In genomic region chr10:127261706-127262547, GRCm38 (mm10) we compare ENCODE assay signal across 10 mouse cellular contexts. TPM values are rescaled to one million over a fixed set of nuclear protein-coding genes. Genes with fewer than 3 reads are reported as not detected.
DNase-seq lines count a peak whose midpoint lies in the region; ATAC-seq lines count a peak whose summit lies in the region.
"Had no signal": no experiment of that assay in that cellular context is flagged by ENCODE, and none has a peak within 500 bp of the region (broad histone marks: within the 10 kb centered on the region; RNA-seq: fewer than 3 reads in every experiment).

No protein-coding gene starts in this region.

- H3K9me3 ChIP-seq in lung, embryonic 15.5 days = no peaks in the 10 kb centered on the region
- no peaks in the 10 kb centered on the region for H3K9me3 ChIP-seq in embryonic facial prominence, embryonic 12.5 days
- H3K9me3 ChIP-seq in limb, embryonic 11.5 days (ENCODE audit: control insufficient read depth, low read length) = no peaks in the 10 kb centered on the region
- no peaks in the 10 kb centered on the region for H3K9me3 ChIP-seq in stomach, embryonic 15.5 days

- no peak overlapping the region for H3K27ac ChIP-seq in lung, embryonic 15.5 days
- H3K27ac ChIP-seq in embryonic facial prominence, embryonic 12.5 days = no peak overlapping the region
- H3K27ac ChIP-seq in limb, embryonic 11.5 days (replicated peaks; ENCODE audit: low read depth, low read length) = no peak overlapping the region
- no peak overlapping the region for H3K27ac ChIP-seq in stomach, embryonic 15.5 days

- 63% methylated on average over 15 of the region's 15 CpGs for WGBS in lung, embryonic 15.5 days
- 63% methylated on average over 15 of the region's 15 CpGs for WGBS in embryonic facial prominence, embryonic 12.5 days
- 68% methylated on average over 15 of the region's 15 CpGs for WGBS in limb, embryonic 11.5 days
- 69% methylated on average over 15 of the region's 15 CpGs for WGBS in stomach, embryonic 15.5 days

- 0 out of 2 replicates have a peak overlapping the region, but pooled peaks have one; percentile 43 for H3K4me3 ChIP-seq in lung, embryonic 15.5 days
- peak overlapping the region; percentile 47 for H3K4me3 ChIP-seq in embryonic facial prominence, embryonic 12.5 days
- H3K4me3 ChIP-seq in limb, embryonic 11.5 days (ENCODE audit: low read depth, low read length) = peak overlapping the region; percentile 43
- H3K4me3 ChIP-seq in stomach, embryonic 15.5 days (replicated peaks) = peak overlapping the region; percentile 48

- H3K4me2 ChIP-seq in lung, embryonic 15.5 days = peak overlapping the region; percentile 81; the same call in 1 of the 2 replicates
- H3K4me2 ChIP-seq in embryonic facial prominence, embryonic 12.5 days (replicated peaks) = peak overlapping the region; percentile 90
- H3K4me2 ChIP-seq in limb, embryonic 11.5 days (ENCODE audit: low read depth, severe bottlenecking) = peak overlapping the region; percentile 86
- peak overlapping the region; percentile 92 for H3K4me2 ChIP-seq in stomach, embryonic 15.5 days

- no peak for DNase-seq in lung, postnatal 4 days
- DNase-seq in limb, embryonic 11.5 days (ENCODE audit: low spot score) = no peak
- no peak for DNase-seq in lung, postnatal 10 days
- DNase-seq in Muller cell, postnatal 12 days (ENCODE audit: inconsistent ontology term) = no peak
- no peak for DNase-seq in heart, postnatal 25 days (ENCODE audit: low spot score)
- DNase-seq: heart, postnatal 14 days; lung, postnatal 36 days had no signal

- no peak for ATAC-seq in lung, embryonic 15.5 days (ENCODE audit: borderline replicate concordance, extremely low read depth, low FRiP score, low TSS enrichment)
- ATAC-seq in embryonic facial prominence, embryonic 12.5 days (ENCODE audit: insufficient number of reproducible peaks, insufficient read depth, low FRiP score, low TSS enrichment) = no peak
- no peak for ATAC-seq in limb, embryonic 11.5 days (ENCODE audit: insufficient number of reproducible peaks, low FRiP score, low TSS enrichment, low read depth)
- ATAC-seq in stomach, embryonic 15.5 days (ENCODE audit: insufficient read depth, low FRiP score, low read depth) = no peak

- H3K27me3 ChIP-seq in lung, embryonic 15.5 days = peaks cover 39% of the 10 kb centered on the region
- peaks cover 36% of the 10 kb centered on the region for H3K27me3 ChIP-seq in embryonic facial prominence, embryonic 12.5 days
- peaks cover 17% of the 10 kb centered on the region; the same call in 1 of the 2 replicates for H3K27me3 ChIP-seq in limb, embryonic 11.5 days (ENCODE audit: control insufficient read depth, insufficient read depth, low read length)
- H3K27me3 ChIP-seq in stomach, embryonic 15.5 days (replicated peaks) = peaks cover 19% of the 10 kb centered on the region

- H3K9ac ChIP-seq in lung, embryonic 15.5 days = no peak overlapping the region
- peak overlapping the region; percentile 52 for H3K9ac ChIP-seq in embryonic facial prominence, embryonic 12.5 days
- H3K9ac ChIP-seq in limb, embryonic 11.5 days (ENCODE audit: low read length) = peak overlapping the region; percentile 1; the same call in 1 of the 2 replicates
- H3K9ac ChIP-seq in stomach, embryonic 15.5 days = no peak overlapping the region

- peaks cover 9% of the 10 kb centered on the region for H3K4me1 ChIP-seq in lung, embryonic 15.5 days
- H3K4me1 ChIP-seq in embryonic facial prominence, embryonic 12.5 days = peaks cover 17% of the 10 kb centered on the region
- H3K4me1 ChIP-seq in limb, embryonic 11.5 days (ENCODE audit: control insufficient read depth, insufficient read depth, low read length) = peaks cover 4% of the 10 kb centered on the region
- peaks cover 7% of the 10 kb centered on the region for H3K4me1 ChIP-seq in stomach, embryonic 15.5 days

- no peaks in the 10 kb centered on the region for H3K36me3 ChIP-seq in lung, embryonic 15.5 days
- H3K36me3 ChIP-seq in embryonic facial prominence, embryonic 12.5 days = no peaks in the 10 kb centered on the region
- no peaks in the 10 kb centered on the region for H3K36me3 ChIP-seq in limb, embryonic 11.5 days (ENCODE audit: control insufficient read depth, insufficient read depth, low read length)
- no peaks in the 10 kb centered on the region for H3K36me3 ChIP-seq in stomach, embryonic 15.5 days

- intact Hi-C loops in heart, postnatal 25 days (cut with DNase I) = no loop called here

RNA-seq across cellular contexts. Expression of gene Kif5a, which starts 1.2 kb away (rescaled TPM):
- polyA plus RNA-seq in lung, embryonic 15.5 days (2015; fragmentation: Nextera tagmentation; extraction: Ambion mirVana) = 0.70 and 1.3 TPM in 2 replicates
- 13.5 and 16.8 TPM in 2 replicates for polyA plus RNA-seq in embryonic facial prominence, embryonic 12.5 days (2016; fragmentation: Nextera tagmentation; extraction: Ambion mirVana)
- 2.1 and 3.8 TPM in 2 replicates for polyA plus RNA-seq in limb, embryonic 11.5 days (2014; fragmentation: Nextera tagmentation; extraction: Ambion mirVana)
- polyA plus RNA-seq in stomach, embryonic 15.5 days (2015; fragmentation: Nextera tagmentation; extraction: Ambion mirVana) = 5.6 and 6.2 TPM in 2 replicates
- under 1 TPM; 0.45 to 0.49 TPM for total RNA-seq in heart, postnatal 25 days (2021)

RNA-seq across cellular contexts. Expression of gene Dctn2, which starts 4.2 kb away (rescaled TPM):
- 184 and 189 TPM in 2 replicates for polyA plus RNA-seq in lung, embryonic 15.5 days (2015; fragmentation: Nextera tagmentation; extraction: Ambion mirVana)
- polyA plus RNA-seq in embryonic facial prominence, embryonic 12.5 days (2016; fragmentation: Nextera tagmentation; extraction: Ambion mirVana) = 199 and 213 TPM in 2 replicates
- polyA plus RNA-seq in limb, embryonic 11.5 days (2014; fragmentation: Nextera tagmentation; extraction: Ambion mirVana) = 160 and 170 TPM in 2 replicates
- polyA plus RNA-seq in stomach, embryonic 15.5 days (2015; fragmentation: Nextera tagmentation; extraction: Ambion mirVana) = 161 and 169 TPM in 2 replicates
- total RNA-seq in heart, postnatal 25 days (2021) = 100 to 1,000 TPM; 136 to 142 TPM

RNA-seq across cellular contexts. Expression of gene Mbd6, which starts 26.9 kb away (rescaled TPM):
- polyA plus RNA-seq in lung, embryonic 15.5 days (2015; fragmentation: Nextera tagmentation; extraction: Ambion mirVana) = 13.3 and 18.8 TPM in 2 replicates
- 17.2 and 23.3 TPM in 2 replicates for polyA plus RNA-seq in embryonic facial prominence, embryonic 12.5 days (2016; fragmentation: Nextera tagmentation; extraction: Ambion mirVana)
- polyA plus RNA-seq in limb, embryonic 11.5 days (2014; fragmentation: Nextera tagmentation; extraction: Ambion mirVana) = 17.0 and 17.2 TPM in 2 replicates
- 18.6 and 19.4 TPM in 2 replicates for polyA plus RNA-seq in stomach, embryonic 15.5 days (2015; fragmentation: Nextera tagmentation; extraction: Ambion mirVana)
- total RNA-seq in heart, postnatal 25 days (2021) = 10 to 100 TPM; 20.9 to 21.4 TPM

RNA-seq across cellular contexts. Expression of gene Mars, which starts 49.7 kb away (rescaled TPM):
- 104 and 108 TPM in 2 replicates for polyA plus RNA-seq in lung, embryonic 15.5 days (2015; fragmentation: Nextera tagmentation; extraction: Ambion mirVana)
- 138 and 142 TPM in 2 replicates for polyA plus RNA-seq in embryonic facial prominence, embryonic 12.5 days (2016; fragmentation: Nextera tagmentation; extraction: Ambion mirVana)
- polyA plus RNA-seq in limb, embryonic 11.5 days (2014; fragmentation: Nextera tagmentation; extraction: Ambion mirVana) = 167 and 170 TPM in 2 replicates
- 109 and 110 TPM in 2 replicates for polyA plus RNA-seq in stomach, embryonic 15.5 days (2015; fragmentation: Nextera tagmentation; extraction: Ambion mirVana)
- 10 to 100 TPM; 37.9 to 38.9 TPM for total RNA-seq in heart, postnatal 25 days (2021)

RNA-seq across cellular contexts. Expression of gene Pip4k2c, which starts 50.5 kb away (rescaled TPM):
- polyA plus RNA-seq in lung, embryonic 15.5 days (2015; fragmentation: Nextera tagmentation; extraction: Ambion mirVana) = 24.4 and 27.2 TPM in 2 replicates
- polyA plus RNA-seq in embryonic facial prominence, embryonic 12.5 days (2016; fragmentation: Nextera tagmentation; extraction: Ambion mirVana) = 29.0 and 30.5 TPM in 2 replicates
- 17.8 and 20.3 TPM in 2 replicates for polyA plus RNA-seq in limb, embryonic 11.5 days (2014; fragmentation: Nextera tagmentation; extraction: Ambion mirVana)
- polyA plus RNA-seq in stomach, embryonic 15.5 days (2015; fragmentation: Nextera tagmentation; extraction: Ambion mirVana) = 29.9 and 32.3 TPM in 2 replicates
- total RNA-seq in heart, postnatal 25 days (2021) = 10 to 100 TPM; 23.3 to 24.6 TPM

Comparison
In these comparisons a context has a peak if more than half of its experiments do, and no peak if none do; other contexts are left out.
1. H3K9ac ChIP-seq: peak in embryonic facial prominence, embryonic 12.5 days (single experiment) and limb, embryonic 11.5 days (single experiment); none in lung, embryonic 15.5 days (single experiment) and stomach, embryonic 15.5 days (single experiment).
2. Peak in every context shown above with its lines, with median percentiles within 50 percentile points of each other: H3K4me2 ChIP-seq and H3K4me3 ChIP-seq.